Mouse (Mus musculus): Measurements from ENCODE around the gene Vill. TPM values are rescaled to one million over a fixed set of nuclear protein-coding genes. Genes with fewer than 3 reads are reported as not detected.

Gene Vill
- total RNA-seq (2023): 10 to 100 TPM; 46.5 to 50.8 TPM

DNA sequence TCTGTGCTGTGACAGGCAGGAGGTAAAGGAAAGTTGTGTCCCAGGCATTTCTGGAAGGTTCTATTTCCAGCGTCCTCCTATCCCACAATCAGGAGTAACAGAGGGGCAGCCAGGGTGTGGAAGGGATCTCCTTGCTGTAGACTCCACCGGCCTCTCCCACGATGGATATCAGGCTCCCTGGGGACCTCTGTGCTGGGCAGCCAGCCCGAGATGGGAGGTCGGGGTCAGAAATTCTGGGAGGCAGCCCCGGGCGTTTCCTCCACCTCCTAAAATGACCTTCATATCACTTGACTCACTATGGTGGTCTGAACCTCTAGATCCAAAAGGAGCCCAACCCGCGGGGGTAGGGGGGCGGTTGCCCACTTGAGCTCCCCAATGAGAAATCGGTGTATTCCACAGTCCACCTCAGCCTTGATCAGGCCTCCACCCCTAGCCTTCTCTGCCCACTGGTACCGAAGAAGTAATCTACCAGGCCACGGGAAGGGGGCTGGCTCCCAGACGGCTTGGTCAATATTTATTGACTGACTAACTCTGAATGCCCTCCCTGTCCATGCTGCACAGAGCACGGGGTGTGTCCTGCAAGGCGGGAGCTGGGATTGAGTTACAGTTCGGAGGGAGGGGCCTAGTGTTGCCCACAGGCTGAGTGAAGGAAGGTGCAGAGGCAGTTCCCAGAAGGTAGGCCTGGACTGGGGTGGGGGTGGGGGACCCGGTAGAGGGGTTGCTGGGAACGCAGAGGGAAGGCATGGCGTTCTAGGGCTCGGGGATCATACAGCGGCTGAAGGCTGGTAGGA, at the start of gene Vill:
Gene Vill (plus strand): TSS at position 625 of the 791 bp plus-strand sequence.

DNA sequence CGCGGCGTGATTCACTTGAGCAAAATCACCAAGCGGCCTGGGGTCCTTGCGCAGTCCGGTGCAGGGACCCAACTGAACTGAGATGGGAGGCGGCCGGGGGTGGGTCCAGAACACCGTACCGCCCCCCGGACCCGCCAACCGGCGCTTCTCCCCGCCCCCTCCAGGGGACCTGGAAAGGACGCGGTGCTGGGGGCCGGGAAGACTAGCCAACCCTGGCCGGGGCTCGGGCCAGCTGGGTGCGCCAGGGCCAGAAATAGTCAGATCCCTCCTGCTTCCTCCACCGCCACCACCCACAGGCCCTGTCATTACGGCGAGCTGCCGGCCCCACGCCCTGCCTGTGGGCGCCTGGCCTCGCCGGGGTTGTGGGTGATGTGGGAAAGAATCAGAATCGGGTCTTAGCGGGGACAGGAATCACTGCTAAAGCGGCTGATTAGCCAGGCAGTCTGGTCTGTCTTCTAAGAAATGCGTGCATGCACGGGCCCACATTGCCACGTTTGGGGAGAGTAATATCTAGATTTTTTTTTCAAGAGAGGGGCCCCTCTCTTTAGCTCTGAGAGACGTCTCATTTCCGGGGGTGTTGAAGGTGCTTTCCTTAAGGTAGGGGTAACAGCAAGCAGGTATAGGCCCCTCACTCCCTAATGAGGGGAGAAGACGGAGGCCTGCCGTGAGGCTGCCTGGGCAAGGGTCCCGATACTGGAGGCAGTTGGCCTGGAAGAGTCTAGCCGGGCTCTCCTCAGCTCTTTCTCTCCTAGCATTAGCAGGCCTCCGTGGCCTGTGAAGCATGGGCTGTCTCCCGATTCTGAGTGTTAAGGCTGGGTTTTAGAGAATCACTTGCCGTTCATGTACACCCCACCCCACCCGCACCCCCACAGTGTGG, 41.1 kb downstream of the Vill start, which contains the start of gene Plcd1:
Gene Plcd1 (minus strand): TSS at position 84 of the 877 bp plus-strand sequence.

DNA sequence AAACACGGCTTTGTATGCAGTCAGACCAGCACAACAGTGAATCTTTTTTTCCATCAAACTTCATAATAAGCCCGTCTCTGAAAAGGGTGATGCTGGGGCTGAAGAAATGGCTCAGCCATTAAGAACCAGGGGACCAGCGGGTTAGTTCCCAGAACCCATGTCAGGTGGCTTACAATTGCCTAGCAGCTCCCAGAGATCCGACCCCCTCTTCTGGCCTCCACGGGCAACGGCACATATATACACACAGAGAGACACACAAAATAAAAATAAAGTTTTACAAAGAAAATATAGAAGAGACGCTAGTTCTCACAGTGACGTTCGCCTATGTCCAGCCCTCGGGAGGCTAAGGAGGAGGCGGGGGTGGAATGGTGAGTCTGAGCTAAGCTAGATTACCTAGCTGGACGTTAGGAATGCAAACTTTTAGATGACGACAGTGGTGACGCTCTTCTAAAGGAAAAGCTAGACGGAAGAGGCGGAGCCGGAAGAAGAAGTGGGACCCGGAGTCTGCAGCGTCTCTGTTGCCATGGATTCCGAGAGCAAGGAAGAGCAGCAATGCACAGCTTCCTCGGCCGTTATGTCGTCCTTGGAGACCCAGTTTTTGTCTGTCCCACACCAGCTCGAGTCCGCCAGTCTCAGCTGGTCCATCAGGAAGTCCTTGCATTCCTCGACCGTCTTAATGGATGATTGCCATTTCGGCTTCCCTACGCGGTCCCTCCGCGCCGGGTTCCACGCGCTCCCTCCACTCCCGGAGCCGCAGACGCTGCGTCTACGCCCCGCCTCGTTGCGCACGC, 49.6 kb downstream of the Vill start, which contains the start of gene Dlec1:
Gene Dlec1 (plus strand): TSS at position 487 of the 791 bp plus-strand sequence.

Other genes starting within 250 kb of the Vill start
- 10 to 100 TPM; 20.7 to 22.2 TPM for gene Ctdspl, start 126.3 kb upstream of the Vill start, total RNA-seq (2023)
- 1 to 10 TPM in 1 of 2 experiments, under 1 TPM in 1; 0.85 to 2.3 TPM for gene Plcd1, start 40.7 kb downstream of the Vill start, total RNA-seq (2023)
- under 1 TPM in 1 of 2 experiments, not detected in 1; 0.57 TPM for gene Dlec1, start 49.7 kb downstream of the Vill start, total RNA-seq (2023)
- gene Acaa1b, start 104.3 kb downstream of the Vill start, total RNA-seq (2023): under 1 TPM; 0.26 to 0.88 TPM
- gene Gm47289, start 106.4 kb downstream of the Vill start, total RNA-seq (2023): not detected
- not detected for gene Slc22a13, start 156.3 kb downstream of the Vill start, total RNA-seq (2023)

All from neutrophil, adult 83 days (primary cell).